Mouse (Mus musculus) testis, adult 2 months (tissue): ENCODE results near the gene Grid1. TPM values are rescaled to one million over a fixed set of nuclear protein-coding genes. Genes with fewer than 3 reads are reported as not detected.

Experiments used
- H3K27ac ChIP-seq: fragments of 200-500 bp; 2 replicates; pipeline ENCODE4 v1.5.1; 2012; ENCODE audit warnings: low read depth, low read length; ENCODE audit not compliant: control insufficient read depth, insufficient read depth
- H3K27me3 ChIP-seq: fragments of 200-500 bp; 2 replicates; pipeline ENCODE4 v1.6.1; 2012; ENCODE audit warnings: mild to moderate bottlenecking, low read length, moderate library complexity; ENCODE audit not compliant: control insufficient read depth, insufficient read depth
- H3K36me3 ChIP-seq: fragments of 200-500 bp; 2 replicates; pipeline ENCODE4 v1.6.1; 2012; ENCODE audit warnings: mild to moderate bottlenecking, low read length; ENCODE audit not compliant: control insufficient read depth, insufficient read depth
- H3K4me1 ChIP-seq: fragments of 200-500 bp; 2 replicates; pipeline ENCODE4 v1.6.1; 2012; ENCODE audit warnings: low read length; ENCODE audit not compliant: control insufficient read depth, insufficient read depth
- H3K4me3 ChIP-seq: fragments of 200-500 bp; 2 replicates; pipeline ENCODE4 v1.5.1; 2012; ENCODE audit warnings: low read depth, mild to moderate bottlenecking, low read length, moderate library complexity, mixed read lengths; ENCODE audit not compliant: control insufficient read depth
- CTCF ChIP-seq: fragments of 200-500 bp; IDR thresholded peaks from 2 replicates; pipeline ENCODE4 v1.5.1; 2012; ENCODE audit warnings: low read depth, mild to moderate bottlenecking, inconsistent platforms, low read length, moderate library complexity; ENCODE audit not compliant: control insufficient read depth, insufficient read depth, insufficient replicate concordance
- POLR2A ChIP-seq: fragments of 200-500 bp; IDR thresholded peaks from 2 replicates; pipeline ENCODE4 v1.6.1; 2012; ENCODE audit warnings: low read depth, mild to moderate bottlenecking, inconsistent platforms, low read length, moderate library complexity; ENCODE audit not compliant: control insufficient read depth
- polyA plus RNA-seq: library from polyadenylated mRNA; depleted of rRNA; stranded (reverse); fragments of >200 nt; gene quantifications from 2 replicates; pipeline ENCODE4 v1.2.3, GENCODE M21; 2012

Gene Grid1
- polyA plus RNA-seq, 1 experiment, result 1.4 TPM

DNA sequence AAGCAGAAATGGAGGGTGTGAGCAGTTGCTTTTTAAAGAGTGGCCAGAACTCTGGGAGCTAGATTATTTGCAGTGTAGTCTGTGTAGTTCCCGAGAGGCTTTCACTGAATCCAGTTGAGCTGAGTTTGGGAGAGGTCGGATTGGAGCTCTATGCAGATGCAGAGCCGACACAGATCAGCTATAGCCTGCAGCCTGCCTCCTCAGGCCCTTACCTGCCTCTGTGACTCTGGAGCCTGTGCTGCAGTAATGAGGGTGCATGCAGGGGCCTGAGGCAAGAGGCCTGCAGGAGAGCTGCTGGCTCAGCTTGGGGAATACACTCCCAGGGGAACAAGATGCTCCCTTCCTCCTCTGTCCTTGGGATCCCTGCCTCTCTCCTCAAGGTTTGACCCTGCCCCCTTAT is 296.0 kb downstream of the Grid1 start:
- no peak overlapping the region for H3K27ac ChIP-seq
- TF ChIP-seq CTCF (no peak), POLR2A (no peak)
- H3K36me3 ChIP-seq, result no peaks in the 10 kb centered on the region
- no peaks in the 10 kb centered on the region for H3K27me3 ChIP-seq
- no peak overlapping the region for H3K4me3 ChIP-seq
- no peaks in the 10 kb centered on the region for H3K4me1 ChIP-seq

- no peak overlapping the region for H3K27ac ChIP-seq
- H3K27me3 ChIP-seq, result no peaks in the 10 kb centered on the region
- no peaks in the 10 kb centered on the region for H3K36me3 ChIP-seq
- H3K4me1 ChIP-seq, result no peaks in the 10 kb centered on the region
- no peak overlapping the region for H3K4me3 ChIP-seq
- TF ChIP-seq POLR2A, result no peak
- no peak for TF ChIP-seq CTCF
Measured at GRCm38 (mm10) chr14:35120089-35120488, 300.2 kb downstream of the Grid1 start.

- H3K27ac ChIP-seq, result no peak overlapping the region
- TF ChIP-seq CTCF (no peak), POLR2A (no peak)
- no peaks in the 10 kb centered on the region for H3K27me3 ChIP-seq
- H3K4me3 ChIP-seq, result no peak overlapping the region
- no peaks in the 10 kb centered on the region for H3K4me1 ChIP-seq
- no peaks in the 10 kb centered on the region for H3K36me3 ChIP-seq
Measured at GRCm38 (mm10) chr14:35120905-35121304, 301.0 kb downstream of the Grid1 start.

GRCm38 (mm10) chr14:35122111-35122510 is 302.2 kb downstream of the Grid1 start:
- H3K27me3 ChIP-seq, result no peaks in the 10 kb centered on the region
- no peaks in the 10 kb centered on the region for H3K4me1 ChIP-seq
- no peak overlapping the region for H3K4me3 ChIP-seq
- no peak overlapping the region for H3K27ac ChIP-seq
- no peaks in the 10 kb centered on the region for H3K36me3 ChIP-seq
- TF ChIP-seq POLR2A (no peak), CTCF (no peak)

GRCm38 (mm10) chr14:35123260-35123875 is 303.5 kb downstream of the Grid1 start:
- no peaks in the 10 kb centered on the region for H3K4me1 ChIP-seq
- H3K27me3 ChIP-seq, result no peaks in the 10 kb centered on the region
- H3K27ac ChIP-seq, result no peak overlapping the region
- H3K4me3 ChIP-seq, result no peak overlapping the region
- TF ChIP-seq CTCF (no peak), POLR2A (no peak)
- no peaks in the 10 kb centered on the region for H3K36me3 ChIP-seq

- no peaks in the 10 kb centered on the region for H3K27me3 ChIP-seq
- H3K4me3 ChIP-seq, result no peak overlapping the region
- no peaks in the 10 kb centered on the region for H3K36me3 ChIP-seq
- no peaks in the 10 kb centered on the region for H3K4me1 ChIP-seq
- no peak overlapping the region for H3K27ac ChIP-seq
- no peak for TF ChIP-seq CTCF
- no peak for TF ChIP-seq POLR2A
Measured at GRCm38 (mm10) chr14:35127616-35128015, 307.7 kb downstream of the Grid1 start.

DNA sequence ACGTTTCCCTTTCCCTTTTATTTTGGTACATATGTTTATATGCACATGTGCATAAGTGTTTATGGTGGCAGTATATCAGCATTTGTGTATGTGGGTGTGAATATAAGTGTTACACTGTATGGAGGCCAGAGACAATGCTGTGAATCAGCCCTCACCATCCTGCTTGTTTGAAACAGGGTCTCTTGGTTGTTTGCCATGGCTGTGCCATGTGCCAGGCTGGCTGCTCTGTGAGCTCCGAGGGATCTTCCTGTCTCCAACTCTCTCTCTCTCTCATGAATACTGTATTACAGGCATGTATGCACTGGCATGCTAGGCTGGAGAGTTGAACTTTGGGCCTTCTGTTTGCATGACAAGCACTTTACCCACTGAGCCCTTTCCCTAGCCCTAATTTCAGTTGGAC is 315.1 kb downstream of the Grid1 start:
- H3K27ac ChIP-seq, result no peak overlapping the region
- H3K4me1 ChIP-seq, result no peaks in the 10 kb centered on the region
- H3K36me3 ChIP-seq, result no peaks in the 10 kb centered on the region
- TF ChIP-seq POLR2A (no peak), CTCF (no peak)
- no peaks in the 10 kb centered on the region for H3K27me3 ChIP-seq
- H3K4me3 ChIP-seq, result no peak overlapping the region
